Mouse (Mus musculus): ENCODE measurements around the gene Hist1h3d. TPM values are rescaled to one million over a fixed set of nuclear protein-coding genes. Genes with fewer than 3 reads are reported as not detected.
"Not testable (repeated sequence)": the region's sequence is repeated elsewhere in the genome, so short reads cannot be mapped to it uniquely, and the experiment has no call there.

Gene Hist1h3d
- polyA plus RNA-seq, 1 experiment from 2014 or later, result 7.2 TPM

GRCm38 (mm10) chr13:23572218-23573033, 3.1 kb upstream of the Hist1h3d start:
- no peak for DNase-seq (ENCODE audit: low spot score)
- 41% methylated on average over 2 of the region's 2 CpGs for WGBS

GRCm38 (mm10) chr13:23573034-23573897, 2.3 kb upstream of the Hist1h3d start:
- not testable (repeated sequence) for DNase-seq (ENCODE audit: low spot score)

More at GRCm38 (mm10) chr13:23572218-23573033, 3.1 kb upstream of the Hist1h3d start:
- Histone ChIP-seq H3K36me3 (ENCODE audit: control insufficient read depth, insufficient read depth, low read length) (no peaks in the 10 kb centered on the region), H3K4me1 (replicated peaks; ENCODE audit: control insufficient read depth, insufficient read depth, low read length) (peaks cover 2% of the 10 kb centered on the region; the same call in 1 of the 2 replicates), H3K9ac (ENCODE audit: low read depth, low read length) (peak overlapping the region; percentile 65; the same call in 1 of the 2 replicates), H3K4me2 (replicated peaks; ENCODE audit: low read depth, low read length) (peak overlapping the region; percentile 63), H3K27ac (ENCODE audit: low read depth, low read length) (peak overlapping the region; percentile 94), H3K9me3 (ENCODE audit: control insufficient read depth, low read length) (no peaks in the 10 kb centered on the region), H3K4me3 (ENCODE audit: low read depth, low read length) (peak overlapping the region; percentile 39), H3K27me3 (ENCODE audit: control insufficient read depth, insufficient read depth, low read length) (no peaks in the 10 kb centered on the region)
- ATAC-seq (ENCODE audit: low FRiP score), result no peak

GRCm38 (mm10) chr13:23573898-23574524, 1.6 kb upstream of the Hist1h3d start, which contains the start of the genes Hist1h2bf and Hist1h2ad:
TSS of gene Hist1h2bf (minus strand) at chr13:23574196.
TSS of gene Hist1h2ad (plus strand) at chr13:23574381.
- DNase-seq (ENCODE audit: low spot score), result peak; percentile 91
- Histone ChIP-seq H3K4me3 (ENCODE audit: low read depth, low read length) (peak within 1 kb of the TSS; percentile 41), H3K4me2 (replicated peaks; ENCODE audit: low read depth, low read length) (peak within 1 kb of the TSS; percentile 63), H3K27ac (ENCODE audit: low read depth, low read length) (peak within 1 kb of the TSS; percentile 94), H3K9ac (ENCODE audit: low read depth, low read length) (peak within 1 kb of the TSS; percentile 50; the same call in 1 of the 2 replicates)
- WGBS, result 0% methylated on average over 31 of the region's 42 CpGs
- not testable (repeated sequence) for H3K4me1 ChIP-seq (replicated peaks; ENCODE audit: control insufficient read depth, insufficient read depth, low read length); H3K9me3 ChIP-seq (ENCODE audit: control insufficient read depth, low read length); H3K36me3 ChIP-seq (ENCODE audit: control insufficient read depth, insufficient read depth, low read length); H3K27me3 ChIP-seq (ENCODE audit: control insufficient read depth, insufficient read depth, low read length)
- ATAC-seq (ENCODE audit: low FRiP score), result peak; percentile 91

More at GRCm38 (mm10) chr13:23573034-23573897, 2.3 kb upstream of the Hist1h3d start:
- peak overlapping the region; percentile 23 for H3K4me3 ChIP-seq (ENCODE audit: low read depth, low read length)
- not testable (repeated sequence) for ATAC-seq (ENCODE audit: low FRiP score); H3K27me3 ChIP-seq (ENCODE audit: control insufficient read depth, insufficient read depth, low read length); H3K4me1 ChIP-seq (replicated peaks; ENCODE audit: control insufficient read depth, insufficient read depth, low read length); H3K9me3 ChIP-seq (ENCODE audit: control insufficient read depth, low read length); H3K36me3 ChIP-seq (ENCODE audit: control insufficient read depth, insufficient read depth, low read length)
- peak overlapping the region; percentile 50; the same call in 1 of the 2 replicates for H3K9ac ChIP-seq (ENCODE audit: low read depth, low read length)
- peak overlapping the region; percentile 94 for H3K27ac ChIP-seq (ENCODE audit: low read depth, low read length)
- 14% methylated on average over 17 of the region's 20 CpGs for WGBS
- H3K4me2 ChIP-seq (replicated peaks; ENCODE audit: low read depth, low read length), result peak overlapping the region; percentile 63

- WGBS, result under 1% methylated on average over 5 of the region's 39 CpGs
- not testable (repeated sequence) for DNase-seq (ENCODE audit: low spot score); H3K9me3 ChIP-seq (ENCODE audit: control insufficient read depth, low read length); H3K4me1 ChIP-seq (replicated peaks; ENCODE audit: control insufficient read depth, insufficient read depth, low read length); H3K9ac ChIP-seq (ENCODE audit: low read depth, low read length); H3K36me3 ChIP-seq (ENCODE audit: control insufficient read depth, insufficient read depth, low read length); H3K27me3 ChIP-seq (ENCODE audit: control insufficient read depth, insufficient read depth, low read length)
- peak overlapping the region; percentile 72 for H3K27ac ChIP-seq (ENCODE audit: low read depth, low read length)
- ATAC-seq (ENCODE audit: low FRiP score), result peak; percentile 3; the same call in 1 of the 2 replicates
- H3K4me3 ChIP-seq (ENCODE audit: low read depth, low read length), result peak overlapping the region; percentile 41
- H3K4me2 ChIP-seq (replicated peaks; ENCODE audit: low read depth, low read length), result peak overlapping the region; percentile 43
Measured at GRCm38 (mm10) chr13:23574546-23575170, 905 bp upstream of the Hist1h3d start.

GRCm38 (mm10) chr13:23575864-23576313, 326 bp downstream of the Hist1h3d start:
- 2% methylated on average over 8 of the region's 40 CpGs for WGBS
- not testable (repeated sequence) for ATAC-seq (ENCODE audit: low FRiP score)
- DNase-seq (ENCODE audit: low spot score), result peak; percentile 54

GRCm38 (mm10) chr13:23576351-23576881, 853 bp downstream of the Hist1h3d start:
- WGBS, result 2% methylated on average over 7 of the region's 7 CpGs
- peak overlapping the region; percentile 65 for H3K9ac ChIP-seq (ENCODE audit: low read depth, low read length)
- ATAC-seq (ENCODE audit: low FRiP score) (no peak), DNase-seq (ENCODE audit: low spot score) (peak; percentile 56)
- H3K4me1 ChIP-seq (replicated peaks; ENCODE audit: control insufficient read depth, insufficient read depth, low read length), result peaks cover 2% of the 10 kb centered on the region; the same call in 1 of the 2 replicates
- peak overlapping the region; percentile 77 for H3K27ac ChIP-seq (ENCODE audit: low read depth, low read length)
- no peaks in the 10 kb centered on the region for H3K27me3 ChIP-seq (ENCODE audit: control insufficient read depth, insufficient read depth, low read length)
- H3K9me3 ChIP-seq (ENCODE audit: control insufficient read depth, low read length), result no peaks in the 10 kb centered on the region
- H3K36me3 ChIP-seq (ENCODE audit: control insufficient read depth, insufficient read depth, low read length), result no peaks in the 10 kb centered on the region
- peak overlapping the region; percentile 66 for H3K4me2 ChIP-seq (replicated peaks; ENCODE audit: low read depth, low read length)
- peak overlapping the region; percentile 41 for H3K4me3 ChIP-seq (ENCODE audit: low read depth, low read length)

More at GRCm38 (mm10) chr13:23575864-23576313, 326 bp downstream of the Hist1h3d start:
- H3K27ac ChIP-seq (ENCODE audit: low read depth, low read length), result peak overlapping the region; percentile 77
- H3K9me3 ChIP-seq (ENCODE audit: control insufficient read depth, low read length); H3K36me3 ChIP-seq (ENCODE audit: control insufficient read depth, insufficient read depth, low read length); H3K27me3 ChIP-seq (ENCODE audit: control insufficient read depth, insufficient read depth, low read length); H3K4me1 ChIP-seq (replicated peaks; ENCODE audit: control insufficient read depth, insufficient read depth, low read length): not testable (repeated sequence)
- H3K9ac ChIP-seq (ENCODE audit: low read depth, low read length), result peak overlapping the region; percentile 65
- H3K4me3 ChIP-seq (ENCODE audit: low read depth, low read length), result peak overlapping the region; percentile 41
- peak overlapping the region; percentile 66 for H3K4me2 ChIP-seq (replicated peaks; ENCODE audit: low read depth, low read length)

GRCm38 (mm10) chr13:23576906-23577639, 1.5 kb downstream of the Hist1h3d start:
- no peaks in the 10 kb centered on the region for H3K36me3 ChIP-seq (ENCODE audit: control insufficient read depth, insufficient read depth, low read length)
- H3K27me3 ChIP-seq (ENCODE audit: control insufficient read depth, insufficient read depth, low read length), result no peaks in the 10 kb centered on the region
- peak overlapping the region; percentile 77 for H3K27ac ChIP-seq (ENCODE audit: low read depth, low read length)
- H3K9me3 ChIP-seq (ENCODE audit: control insufficient read depth, low read length), result no peaks in the 10 kb centered on the region
- peak overlapping the region; percentile 66 for H3K4me2 ChIP-seq (replicated peaks; ENCODE audit: low read depth, low read length)
- ATAC-seq (ENCODE audit: low FRiP score) (no peak), DNase-seq (ENCODE audit: low spot score) (peak; percentile 37)
- peak overlapping the region; percentile 65 for H3K9ac ChIP-seq (ENCODE audit: low read depth, low read length)
- peaks cover 2% of the 10 kb centered on the region; the same call in 1 of the 2 replicates for H3K4me1 ChIP-seq (replicated peaks; ENCODE audit: control insufficient read depth, insufficient read depth, low read length)
- peak overlapping the region; percentile 41 for H3K4me3 ChIP-seq (ENCODE audit: low read depth, low read length)
- 47% methylated on average over 6 of the region's 6 CpGs for WGBS

All from hindbrain, embryonic 11.5 days (tissue).